Mouse (Mus musculus): ENCODE data around the gene Gm47791. TPM values are rescaled to one million over a fixed set of nuclear protein-coding genes. Genes with fewer than 3 reads are reported as not detected.

Gm47791 gene
- total and polyA plus RNA-seq, 2 experiments from 2014 or later, result not detected

DNA sequence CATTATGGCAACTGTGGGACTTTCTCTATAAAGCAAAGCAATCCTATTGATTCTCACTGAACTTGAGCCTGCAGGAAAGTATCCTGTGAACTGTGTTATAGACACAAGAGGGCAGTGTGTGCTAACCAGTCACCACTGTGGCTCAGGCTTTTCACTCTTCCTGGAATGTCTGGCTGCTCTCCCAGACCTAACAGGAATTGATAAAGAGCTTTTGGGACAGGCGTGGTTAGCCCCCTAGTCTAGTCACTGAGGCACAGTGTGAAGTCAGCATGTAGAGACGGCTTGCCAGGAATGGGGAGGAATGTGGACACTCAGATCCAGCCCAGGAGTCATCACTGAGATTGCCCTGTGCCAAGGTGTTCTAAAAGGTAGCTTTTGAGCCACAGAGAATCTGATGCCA is 16.4 kb upstream of the Gm47791 start:
- Histone ChIP-seq H3K4me2 (ENCODE audit: low read depth, low read length) (no peak overlapping the region), H3K4me1 (ENCODE audit: control insufficient read depth, insufficient read depth) (no peaks in the 10 kb centered on the region), H3K9me3 (replicated peaks; ENCODE audit: control insufficient read depth, low read length) (no peaks in the 10 kb centered on the region), H3K36me3 (replicated peaks; ENCODE audit: control insufficient read depth, insufficient read depth, low read length) (no peaks in the 10 kb centered on the region), H3K9ac (replicated peaks; ENCODE audit: low read depth, low read length) (no peak overlapping the region), H3K4me3 (ENCODE audit: low read depth, low read length) (no peak overlapping the region), H3K27me3 (ENCODE audit: control insufficient read depth, insufficient read depth, low read length) (no peaks in the 10 kb centered on the region), H3K27ac (ENCODE audit: low read depth) (no peak overlapping the region)
- 0% methylated on average over 2 of the region's 2 CpGs for WGBS
- DNase-seq (ENCODE audit: low spot score), result peak; percentile 92
- no peak for TF ChIP-seq EP300 (IDR thresholded peaks at IDR 0.05; ENCODE audit: low read depth)
- peak; percentile 94 for TF ChIP-seq CTCF (IDR thresholded peaks at IDR 0.05; ENCODE audit: low read depth)
- ATAC-seq (ENCODE audit: insufficient read depth, low read depth), result peak; percentile 97

DNA sequence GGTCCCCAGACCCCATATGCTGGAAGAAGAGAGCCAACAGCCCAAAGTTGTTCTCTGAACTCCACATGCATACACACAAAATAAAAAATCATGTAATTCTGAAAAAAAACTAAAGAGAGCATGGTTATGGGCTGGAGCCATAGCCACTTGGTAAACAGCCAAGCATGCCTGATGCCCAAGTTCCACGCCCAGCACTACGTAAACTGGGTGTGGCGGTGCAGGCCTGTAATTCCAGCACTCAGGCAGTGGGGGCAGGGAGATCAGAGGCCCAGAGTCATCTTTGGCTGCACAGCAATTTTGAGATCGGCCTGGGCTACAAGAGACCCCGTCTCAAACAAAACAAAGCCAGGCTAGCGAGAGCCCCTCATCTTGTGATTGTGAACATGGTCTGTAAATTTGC is 14.5 kb upstream of the Gm47791 start:
- Histone ChIP-seq H3K4me2 (ENCODE audit: low read depth, low read length) (no peak overlapping the region), H3K4me3 (ENCODE audit: low read depth, low read length) (no peak overlapping the region), H3K27me3 (ENCODE audit: control insufficient read depth, insufficient read depth, low read length) (no peaks in the 10 kb centered on the region), H3K9ac (replicated peaks; ENCODE audit: low read depth, low read length) (no peak overlapping the region), H3K4me1 (ENCODE audit: control insufficient read depth, insufficient read depth) (no peaks in the 10 kb centered on the region), H3K9me3 (replicated peaks; ENCODE audit: control insufficient read depth, low read length) (no peaks in the 10 kb centered on the region), H3K27ac (ENCODE audit: low read depth) (no peak overlapping the region), H3K36me3 (replicated peaks; ENCODE audit: control insufficient read depth, insufficient read depth, low read length) (no peaks in the 10 kb centered on the region)
- DNase-seq (ENCODE audit: low spot score), result no peak
- ATAC-seq (ENCODE audit: insufficient read depth, low read depth), result no peak
- WGBS, result 49% methylated on average over 6 of the region's 6 CpGs
- TF ChIP-seq EP300 (IDR thresholded peaks at IDR 0.05; ENCODE audit: low read depth), result no peak
- no peak for TF ChIP-seq CTCF (IDR thresholded peaks at IDR 0.05; ENCODE audit: low read depth)

DNA sequence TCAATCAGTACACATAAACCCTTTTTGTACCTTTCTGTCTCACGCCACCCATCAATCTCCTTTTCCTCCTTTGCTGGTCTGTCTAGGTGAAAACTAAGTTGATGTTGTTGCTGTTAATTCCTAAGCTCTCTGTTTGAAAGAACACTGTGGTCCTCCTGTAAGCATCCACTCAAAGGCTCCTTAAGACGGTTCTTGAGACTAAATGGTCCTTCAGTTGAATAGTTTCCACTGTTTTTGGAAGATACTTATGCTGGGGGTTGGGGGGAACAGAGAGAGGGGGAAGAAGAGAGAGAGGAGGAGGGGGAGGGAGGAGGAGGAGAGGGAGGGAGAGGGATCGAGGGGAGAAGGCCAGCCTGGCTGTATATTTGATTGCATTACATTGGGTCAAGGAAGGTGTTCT is 12.5 kb upstream of the Gm47791 start:
- H3K4me2 ChIP-seq (ENCODE audit: low read depth, low read length), result no peak overlapping the region
- H3K9me3 ChIP-seq (replicated peaks; ENCODE audit: control insufficient read depth, low read length), result no peaks in the 10 kb centered on the region
- no peak overlapping the region for H3K4me3 ChIP-seq (ENCODE audit: low read depth, low read length)
- H3K27me3 ChIP-seq (ENCODE audit: control insufficient read depth, insufficient read depth, low read length), result no peaks in the 10 kb centered on the region
- TF ChIP-seq CTCF (IDR thresholded peaks at IDR 0.05; ENCODE audit: low read depth), result no peak
- TF ChIP-seq EP300 (IDR thresholded peaks at IDR 0.05; ENCODE audit: low read depth), result no peak
- no peak overlapping the region for H3K9ac ChIP-seq (replicated peaks; ENCODE audit: low read depth, low read length)
- no peak for ATAC-seq (ENCODE audit: insufficient read depth, low read depth)
- no peaks in the 10 kb centered on the region for H3K36me3 ChIP-seq (replicated peaks; ENCODE audit: control insufficient read depth, insufficient read depth, low read length)
- DNase-seq (ENCODE audit: low spot score), result no peak
- H3K27ac ChIP-seq (ENCODE audit: low read depth), result no peak overlapping the region
- 70% methylated on average over 3 of the region's 3 CpGs for WGBS
- no peaks in the 10 kb centered on the region for H3K4me1 ChIP-seq (ENCODE audit: control insufficient read depth, insufficient read depth)

DNA sequence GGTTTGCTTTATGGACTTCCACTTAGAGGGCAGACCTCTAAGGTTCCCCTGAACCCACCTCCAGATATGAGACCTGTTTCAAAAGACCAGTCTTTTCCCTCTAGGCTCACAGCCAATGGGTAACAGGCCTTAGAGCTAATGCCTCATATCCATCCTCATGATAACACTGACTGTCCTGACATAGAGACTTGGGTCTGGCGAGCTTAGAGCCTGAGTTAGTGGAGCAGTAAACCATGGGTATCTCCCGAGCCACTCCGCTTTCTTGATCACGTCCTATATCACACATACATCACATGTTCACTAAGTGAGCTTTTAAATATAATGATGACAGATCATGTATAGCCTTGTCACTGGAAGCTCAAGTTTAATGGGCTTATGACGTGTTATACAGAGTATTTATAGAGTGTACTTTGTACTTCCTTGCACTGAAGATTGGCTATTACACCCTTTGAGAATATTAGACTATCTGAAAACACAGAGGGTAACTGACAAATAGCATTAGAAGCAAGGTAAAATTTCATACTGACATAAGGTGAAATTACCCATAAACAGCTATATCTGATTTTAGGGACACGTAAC is 8.4 kb upstream of the Gm47791 start:
- 69% methylated on average over 6 of the region's 6 CpGs for WGBS
- Histone ChIP-seq H3K36me3 (replicated peaks; ENCODE audit: control insufficient read depth, insufficient read depth, low read length) (no peaks in the 10 kb centered on the region), H3K9ac (replicated peaks; ENCODE audit: low read depth, low read length) (no peak overlapping the region), H3K27ac (ENCODE audit: low read depth) (no peak overlapping the region), H3K4me3 (ENCODE audit: low read depth, low read length) (no peak overlapping the region), H3K27me3 (ENCODE audit: control insufficient read depth, insufficient read depth, low read length) (no peaks in the 10 kb centered on the region), H3K4me2 (ENCODE audit: low read depth, low read length) (no peak overlapping the region), H3K4me1 (ENCODE audit: control insufficient read depth, insufficient read depth) (no peaks in the 10 kb centered on the region), H3K9me3 (replicated peaks; ENCODE audit: control insufficient read depth, low read length) (no peaks in the 10 kb centered on the region)
- ATAC-seq (ENCODE audit: insufficient read depth, low read depth) (no peak), DNase-seq (ENCODE audit: low spot score) (no peak)
- no peak for TF ChIP-seq CTCF (IDR thresholded peaks at IDR 0.05; ENCODE audit: low read depth)
- TF ChIP-seq EP300 (IDR thresholded peaks at IDR 0.05; ENCODE audit: low read depth), result no peak

DNA sequence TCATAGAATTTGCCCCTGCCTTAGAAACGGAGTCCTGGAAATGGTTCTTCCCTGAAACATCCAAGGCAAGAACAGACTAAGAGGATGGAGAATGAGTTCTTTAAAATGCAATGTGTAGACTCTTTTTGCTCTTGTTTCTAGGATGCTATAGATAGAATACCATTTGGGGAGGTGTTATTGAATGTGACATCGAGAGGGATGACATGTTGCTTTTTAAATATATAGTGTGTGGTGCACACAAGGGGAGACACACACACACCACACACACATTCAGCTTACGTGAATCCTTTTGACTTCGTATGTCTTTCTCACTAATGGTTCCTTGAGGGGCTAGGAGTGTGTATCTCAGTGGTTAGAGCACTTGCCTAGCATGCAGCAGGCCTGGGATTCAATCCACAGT is 4.2 kb upstream of the Gm47791 start:
- Histone ChIP-seq H3K4me1 (ENCODE audit: control insufficient read depth, insufficient read depth) (no peaks in the 10 kb centered on the region), H3K4me3 (ENCODE audit: low read depth, low read length) (no peak overlapping the region), H3K27me3 (ENCODE audit: control insufficient read depth, insufficient read depth, low read length) (no peaks in the 10 kb centered on the region), H3K36me3 (replicated peaks; ENCODE audit: control insufficient read depth, insufficient read depth, low read length) (no peaks in the 10 kb centered on the region), H3K9ac (replicated peaks; ENCODE audit: low read depth, low read length) (no peak overlapping the region), H3K9me3 (replicated peaks; ENCODE audit: control insufficient read depth, low read length) (no peaks in the 10 kb centered on the region), H3K27ac (ENCODE audit: low read depth) (no peak overlapping the region), H3K4me2 (ENCODE audit: low read depth, low read length) (no peak overlapping the region)
- TF ChIP-seq EP300 (IDR thresholded peaks at IDR 0.05; ENCODE audit: low read depth), result no peak
- no peak for TF ChIP-seq CTCF (IDR thresholded peaks at IDR 0.05; ENCODE audit: low read depth)
- no peak for DNase-seq (ENCODE audit: low spot score)
- 80% methylated on average over 4 of the region's 4 CpGs for WGBS
- no peak for ATAC-seq (ENCODE audit: insufficient read depth, low read depth)

DNA sequence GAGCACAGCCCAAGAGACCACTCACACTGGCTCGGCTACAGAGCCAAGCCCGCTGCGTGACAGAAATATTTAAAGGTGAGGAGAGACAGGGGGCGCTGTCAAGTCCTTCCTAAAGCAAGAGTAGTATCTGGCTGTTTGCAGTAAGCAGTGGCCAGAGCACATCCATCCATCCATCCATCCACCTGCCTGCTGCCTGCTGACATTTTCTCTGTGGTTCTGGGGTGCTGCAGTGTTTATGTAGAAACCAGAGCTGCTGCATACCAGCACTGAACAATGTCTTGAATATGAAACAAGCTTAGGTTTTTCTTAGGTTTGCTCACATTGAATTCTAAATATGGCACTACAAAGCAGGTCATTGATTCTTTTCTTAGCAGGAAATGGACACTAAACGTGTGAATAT is 2.2 kb upstream of the Gm47791 start:
- Histone ChIP-seq H3K9ac (replicated peaks; ENCODE audit: low read depth, low read length) (no peak overlapping the region), H3K4me2 (ENCODE audit: low read depth, low read length) (no peak overlapping the region), H3K4me3 (ENCODE audit: low read depth, low read length) (no peak overlapping the region), H3K4me1 (ENCODE audit: control insufficient read depth, insufficient read depth) (no peaks in the 10 kb centered on the region), H3K36me3 (replicated peaks; ENCODE audit: control insufficient read depth, insufficient read depth, low read length) (no peaks in the 10 kb centered on the region), H3K27me3 (ENCODE audit: control insufficient read depth, insufficient read depth, low read length) (no peaks in the 10 kb centered on the region), H3K27ac (ENCODE audit: low read depth) (no peak overlapping the region), H3K9me3 (replicated peaks; ENCODE audit: control insufficient read depth, low read length) (no peaks in the 10 kb centered on the region)
- ATAC-seq (ENCODE audit: insufficient read depth, low read depth), result no peak
- no peak for TF ChIP-seq EP300 (IDR thresholded peaks at IDR 0.05; ENCODE audit: low read depth)
- TF ChIP-seq CTCF (IDR thresholded peaks at IDR 0.05; ENCODE audit: low read depth), result no peak
- no peak for DNase-seq (ENCODE audit: low spot score)
- WGBS, result 57% methylated on average over 5 of the region's 5 CpGs
